Mouse (Mus musculus) stomach, embryonic 14.5 days (tissue): Measurements from ENCODE around the gene Slc29a1. TPM values are rescaled to one million over a fixed set of nuclear protein-coding genes. Genes with fewer than 3 reads are reported as not detected.

Experiments
- ATAC-seq: fragments of 200-750 bp; cut with Nextera tagmentation; 2 replicates; pipeline ENCODE4 v1.8.0; 2017; ENCODE audit warnings: low read depth, moderate TSS enrichment; ENCODE audit not compliant: insufficient number of reproducible peaks, insufficient read depth, low FRiP score
- H3K27ac ChIP-seq: fragments of 300-500 bp; sonication (generic); 2 replicates; pipeline ENCODE4 v1.5.1; 2014; ENCODE audit warnings: mild to moderate bottlenecking, low read length, moderate library complexity, mixed read lengths
- H3K27me3 ChIP-seq: fragments of 300-500 bp; sonication (generic); 2 replicates; pipeline ENCODE4 v1.6.1; 2014; ENCODE audit warnings: low read length, control low read depth, mixed read lengths; ENCODE audit not compliant: control insufficient read depth, insufficient read depth
- H3K36me3 ChIP-seq: fragments of 300-500 bp; sonication (generic); 2 replicates; pipeline ENCODE4 v1.6.1; 2014; ENCODE audit warnings: mild to moderate bottlenecking, control low read depth, low read length, moderate library complexity, mixed read lengths; ENCODE audit not compliant: control insufficient read depth, insufficient read depth
- H3K4me1 ChIP-seq: fragments of 300-500 bp; sonication (generic); 2 replicates; pipeline ENCODE4 v1.6.1; 2014; ENCODE audit warnings: low read length, control low read depth, mixed read lengths; ENCODE audit not compliant: control insufficient read depth, insufficient read depth
- H3K4me2 ChIP-seq: fragments of 300-500 bp; sonication (generic); replicated peaks from 2 replicates; pipeline ENCODE4 v1.6.1; 2014; ENCODE audit warnings: low read depth, low read length, control low read depth
- H3K4me3 ChIP-seq: fragments of 300-500 bp; sonication (generic); 2 replicates; pipeline ENCODE4 v1.5.1; 2014; ENCODE audit warnings: low read depth, low read length, control low read depth
- H3K9ac ChIP-seq: fragments of 300-500 bp; sonication (generic); replicated peaks from 2 replicates; pipeline ENCODE4 v1.6.1; 2014; ENCODE audit warnings: low read depth, mild to moderate bottlenecking, control low read depth, low read length, moderate library complexity, mixed read lengths
- H3K9me3 ChIP-seq: fragments of 300-500 bp; sonication (generic); 2 replicates; pipeline ENCODE4 v1.6.1; 2016; ENCODE audit warnings: low read depth, low read length, control low read depth; ENCODE audit not compliant: control insufficient read depth
- WGBS: fragments of 180-500 bp; shearing (Covaris S2); extraction: QIAGEN DNeasy Blood & Tissue Kit; methylation state at CpG from one replicate; pipeline ENCODE4 v1.1.7; 2014; 5-methylcytosine and 5-hydroxymethylcytosine counted together
- polyA plus RNA-seq: library from polyadenylated mRNA; unstranded; fragments of >200 nt; fragmentation: Nextera tagmentation; extraction: Ambion mirVana; gene quantifications from 2 replicates; pipeline ENCODE4 v1.2.1, GENCODE M21; 2014

Slc29a1 gene
- polyA plus RNA-seq, 1 experiment from 2014 or later, result 73.0 TPM

DNA sequence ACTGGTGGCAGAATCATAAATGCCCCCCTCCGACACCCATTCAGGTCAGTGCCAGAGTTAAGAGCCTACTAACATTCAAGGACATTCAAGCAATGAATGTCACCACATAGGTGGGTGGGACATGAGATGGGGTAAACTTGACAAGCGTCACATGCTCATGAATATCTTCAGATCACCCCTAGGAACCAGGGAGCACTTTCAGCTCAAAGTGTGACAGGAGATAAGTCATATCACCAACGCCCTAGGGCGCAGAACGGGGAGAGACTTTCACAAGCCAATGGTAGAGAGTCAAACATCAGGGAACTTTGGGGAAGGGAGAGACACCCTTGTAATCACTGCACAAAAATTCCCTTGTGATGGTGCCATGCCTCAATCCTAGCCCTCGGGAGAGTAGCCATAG lies 17.2 kb downstream of the Slc29a1 start:
- Histone ChIP-seq H3K27me3 (no peaks in the 10 kb centered on the region), H3K4me1 (peaks cover 33% of the 10 kb centered on the region), H3K36me3 (no peaks in the 10 kb centered on the region; the same call in 1 of the 2 replicates), H3K9me3 (no peaks in the 10 kb centered on the region), H3K4me3 (no peak overlapping the region), H3K27ac (no peak overlapping the region), H3K4me2 (no peak overlapping the region), H3K9ac (no peak overlapping the region)
- 91% methylated on average over 6 of the region's 6 CpGs for WGBS
- ATAC-seq, result no peak

DNA sequence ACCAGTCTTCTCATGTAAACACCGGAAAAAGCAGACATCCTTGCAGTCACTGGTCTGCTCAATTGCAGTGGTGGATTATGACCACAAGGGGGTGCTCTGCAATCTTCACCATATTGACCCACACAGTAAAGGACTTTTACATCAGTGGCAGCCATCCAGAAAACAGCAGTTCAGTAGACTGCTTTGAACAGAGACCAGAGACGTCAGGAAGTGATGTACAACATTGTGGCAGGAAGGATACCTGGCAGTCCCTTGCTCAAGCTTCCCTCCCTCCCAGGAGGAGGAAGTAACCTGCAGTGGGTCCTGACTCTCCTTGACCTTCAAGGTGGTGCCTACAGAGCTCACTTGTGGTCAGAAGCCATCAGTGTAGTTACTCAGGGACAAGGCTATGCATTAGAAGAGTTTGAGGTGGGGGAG lies 17.8 kb downstream of the Slc29a1 start:
- Histone ChIP-seq H3K4me1 (peaks cover 33% of the 10 kb centered on the region), H3K9me3 (no peaks in the 10 kb centered on the region), H3K9ac (0 out of 2 replicates have a peak overlapping the region, but pooled peaks have one; percentile 10), H3K4me3 (no peak overlapping the region), H3K27me3 (no peaks in the 10 kb centered on the region), H3K36me3 (no peaks in the 10 kb centered on the region; the same call in 1 of the 2 replicates), H3K27ac (peak overlapping the region; percentile 63; the same call in 1 of the 2 replicates), H3K4me2 (no peak overlapping the region)
- no peak for ATAC-seq
- WGBS, result 10% methylated on average over 2 of the region's 2 CpGs

DNA sequence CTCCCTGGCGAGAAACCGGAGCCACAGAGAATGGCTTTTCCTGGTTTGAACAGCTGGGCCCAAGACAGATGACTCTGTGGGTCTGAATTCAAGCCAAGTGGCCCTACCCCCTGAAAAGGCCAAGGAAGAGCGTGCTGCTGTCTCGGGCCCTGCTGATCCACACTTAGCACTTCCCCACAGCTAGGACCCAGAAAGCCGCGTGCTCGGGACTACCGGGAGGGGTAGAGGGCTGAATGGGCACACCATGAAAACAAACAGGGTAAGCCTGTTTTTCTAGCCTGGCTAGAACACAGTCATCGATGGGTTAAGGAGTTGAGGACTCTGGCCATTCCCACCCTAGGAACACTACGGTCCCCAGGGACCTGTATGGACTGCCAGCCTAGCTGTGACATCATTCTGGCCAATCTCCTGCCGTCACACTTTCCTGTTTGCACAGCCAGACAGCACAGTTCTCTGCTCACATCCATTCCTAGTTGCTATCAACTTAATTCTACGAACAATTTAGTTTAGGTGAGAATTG lies 18.4 kb downstream of the Slc29a1 start:
- H3K4me2 ChIP-seq, result no peak overlapping the region
- H3K36me3 ChIP-seq, result no peaks in the 10 kb centered on the region; the same call in 1 of the 2 replicates
- no peak overlapping the region for H3K4me3 ChIP-seq
- H3K4me1 ChIP-seq, result peaks cover 33% of the 10 kb centered on the region
- ATAC-seq, result peak; percentile 19; the same call in 1 of the 2 replicates
- H3K9ac ChIP-seq, result 0 out of 2 replicates have a peak overlapping the region, but pooled peaks have one; percentile 10
- 28% methylated on average over 12 of the region's 12 CpGs for WGBS
- no peaks in the 10 kb centered on the region for H3K27me3 ChIP-seq
- no peaks in the 10 kb centered on the region for H3K9me3 ChIP-seq
- peak overlapping the region; percentile 63; the same call in 1 of the 2 replicates for H3K27ac ChIP-seq

DNA sequence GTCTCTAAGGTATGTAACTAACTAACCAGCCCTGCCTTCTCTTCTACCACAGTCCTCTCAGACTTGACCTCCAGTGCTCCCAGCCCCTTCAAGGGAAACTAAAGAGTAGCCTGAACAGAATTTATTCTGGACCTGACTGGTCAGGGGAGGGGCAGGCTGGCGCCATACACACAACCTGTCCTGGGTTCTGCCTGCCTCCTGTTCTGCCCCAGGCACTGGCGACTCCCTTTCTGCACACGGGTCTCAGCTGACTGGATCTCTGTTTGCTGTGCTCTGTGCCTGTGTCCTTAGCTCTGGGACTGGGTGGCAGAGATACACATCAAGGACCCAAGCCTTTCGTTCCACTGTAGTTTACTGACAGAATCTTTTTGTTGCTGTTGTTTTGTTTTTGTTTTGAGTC lies 19.9 kb downstream of the Slc29a1 start:
- Histone ChIP-seq H3K36me3 (no peaks in the 10 kb centered on the region), H3K9me3 (no peaks in the 10 kb centered on the region), H3K4me2 (no peak overlapping the region), H3K9ac (no peak overlapping the region), H3K27me3 (no peaks in the 10 kb centered on the region), H3K4me3 (no peak overlapping the region), H3K27ac (no peak overlapping the region), H3K4me1 (peaks cover 29% of the 10 kb centered on the region)
- no peak for ATAC-seq
- 76% methylated on average over 4 of the region's 4 CpGs for WGBS

DNA sequence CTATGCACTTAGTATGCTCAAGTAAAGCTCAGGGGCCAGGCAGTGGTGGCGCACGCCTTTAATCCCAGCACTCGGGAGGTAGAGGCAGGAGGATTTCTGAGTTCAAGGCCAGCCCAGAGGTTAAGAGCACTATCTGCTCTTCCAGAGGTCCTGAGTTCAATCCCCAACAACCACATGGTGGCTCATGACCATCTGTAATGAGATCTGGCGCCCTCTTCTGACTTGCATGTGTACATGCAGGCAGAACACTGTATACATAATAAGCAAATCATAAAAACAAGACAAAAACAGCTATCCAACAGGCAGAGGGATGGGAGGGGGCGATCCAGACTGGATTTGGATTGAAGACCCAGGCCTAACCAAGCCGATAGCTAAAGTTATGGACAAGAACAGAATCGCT lies 20.6 kb downstream of the Slc29a1 start:
- no peaks in the 10 kb centered on the region for H3K9me3 ChIP-seq
- H3K36me3 ChIP-seq, result no peaks in the 10 kb centered on the region
- H3K4me2 ChIP-seq, result no peak overlapping the region
- no peaks in the 10 kb centered on the region for H3K27me3 ChIP-seq
- H3K4me1 ChIP-seq, result peaks cover 24% of the 10 kb centered on the region
- 70% methylated on average over 7 of the region's 7 CpGs for WGBS
- H3K9ac ChIP-seq, result no peak overlapping the region
- no peak overlapping the region for H3K4me3 ChIP-seq
- ATAC-seq, result no peak
- H3K27ac ChIP-seq, result peak overlapping the region; percentile 78; the same call in 1 of the 2 replicates

DNA sequence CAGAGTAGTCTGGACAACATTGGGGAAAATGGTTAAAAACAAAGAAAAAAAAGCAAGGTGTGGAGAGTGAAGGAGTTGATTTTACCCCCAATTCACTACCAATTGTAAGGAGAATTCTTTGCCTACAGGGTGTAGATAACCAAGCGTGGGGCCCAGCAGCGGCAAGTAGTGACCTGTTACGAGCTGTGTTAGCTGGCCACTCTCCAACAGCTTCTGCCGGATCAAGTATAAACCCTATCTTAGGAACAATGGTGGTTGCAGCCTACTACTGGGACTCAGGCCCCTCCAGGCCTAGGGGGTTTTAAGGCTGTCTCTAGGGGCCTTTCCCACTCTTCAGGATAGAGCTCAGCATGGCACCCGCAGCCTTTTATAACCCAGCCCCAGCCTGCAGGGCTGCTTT lies 21.2 kb downstream of the Slc29a1 start:
- no peak for ATAC-seq
- 48% methylated on average over 5 of the region's 5 CpGs for WGBS
- no peaks in the 10 kb centered on the region for H3K9me3 ChIP-seq
- H3K36me3 ChIP-seq, result no peaks in the 10 kb centered on the region
- H3K27ac ChIP-seq, result peak overlapping the region; percentile 78; the same call in 1 of the 2 replicates
- no peak overlapping the region for H3K4me2 ChIP-seq
- no peak overlapping the region for H3K4me3 ChIP-seq
- peaks cover 24% of the 10 kb centered on the region for H3K4me1 ChIP-seq
- no peaks in the 10 kb centered on the region for H3K27me3 ChIP-seq
- no peak overlapping the region for H3K9ac ChIP-seq

DNA sequence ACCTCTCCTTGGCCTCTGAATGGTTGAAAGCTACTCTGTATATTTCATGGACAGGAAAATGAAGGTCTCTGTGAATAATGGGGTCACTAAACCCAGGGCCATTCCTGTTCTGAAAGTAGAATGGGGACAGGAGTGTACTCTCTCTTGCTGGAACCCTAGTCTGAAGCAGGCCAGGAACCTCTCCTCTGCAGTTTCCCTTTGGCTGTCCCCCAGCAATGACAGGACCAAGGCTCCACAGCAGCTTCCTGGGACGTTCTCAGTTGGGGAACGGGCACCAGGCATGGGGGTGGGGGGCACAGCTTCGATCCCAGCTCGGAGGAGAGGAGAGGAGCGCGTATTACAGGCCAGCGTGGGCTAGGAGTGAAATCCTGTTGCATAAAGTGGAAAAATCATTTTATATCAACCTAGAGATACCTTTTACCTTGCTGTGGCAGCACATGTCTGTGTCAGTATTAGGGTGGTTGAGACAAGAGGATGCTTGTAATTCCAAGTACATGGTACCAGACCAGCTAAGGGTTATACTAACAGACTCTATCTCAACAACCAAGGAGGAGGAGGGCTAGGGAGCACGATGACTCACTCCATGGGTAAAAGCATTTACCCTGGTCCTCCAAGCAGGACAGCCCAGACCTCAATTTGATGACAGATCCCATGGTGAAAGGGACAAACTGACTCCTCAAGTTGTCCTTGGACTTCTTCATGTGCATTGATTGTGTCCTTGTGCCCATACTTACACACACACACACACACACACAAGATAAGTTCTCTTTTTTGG lies 24.1 kb downstream of the Slc29a1 start:
- 89% methylated on average over 8 of the region's 8 CpGs for WGBS
- no peak overlapping the region for H3K4me3 ChIP-seq
- peaks cover 16% of the 10 kb centered on the region for H3K36me3 ChIP-seq
- H3K4me1 ChIP-seq, result peaks cover 32% of the 10 kb centered on the region; the same call in 1 of the 2 replicates
- 0 out of 2 replicates have a peak overlapping the region, but pooled peaks have one; percentile 98 for H3K27ac ChIP-seq
- H3K9ac ChIP-seq, result no peak overlapping the region
- H3K27me3 ChIP-seq, result no peaks in the 10 kb centered on the region
- no peaks in the 10 kb centered on the region for H3K9me3 ChIP-seq
- H3K4me2 ChIP-seq, result no peak overlapping the region
- no peak for ATAC-seq

DNA sequence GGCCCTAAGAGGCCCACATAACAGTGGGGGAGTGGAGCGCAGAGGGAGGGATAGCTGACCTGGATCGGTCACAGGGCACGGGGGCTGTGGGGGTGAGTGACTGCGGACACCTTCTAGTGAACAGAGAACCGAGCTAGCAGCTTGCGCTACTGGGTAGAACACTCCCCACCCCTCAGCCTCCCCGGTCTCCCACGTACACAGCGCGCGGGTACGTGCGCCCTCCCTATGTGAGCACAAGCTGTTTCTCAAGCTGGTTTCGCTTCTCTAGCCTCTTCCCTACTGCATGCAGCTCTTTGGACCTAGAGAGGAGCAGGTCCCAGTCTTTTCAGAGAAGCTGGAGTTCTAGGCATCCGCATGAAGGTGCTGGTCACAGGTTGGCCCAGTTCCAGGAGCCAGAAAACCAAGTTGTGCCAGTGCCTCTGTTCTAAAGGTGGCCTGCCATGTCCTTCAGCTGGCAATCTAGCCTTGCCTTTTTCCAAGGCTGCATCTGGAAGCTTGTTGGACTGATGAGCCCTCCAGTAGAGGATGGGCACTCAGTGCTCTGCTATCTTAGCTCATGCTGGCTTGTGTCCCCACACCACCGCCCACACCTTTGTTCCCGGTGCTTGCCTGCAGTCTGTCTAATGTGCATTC lies 25.2 kb downstream of the Slc29a1 start:
- peak; percentile 46 for ATAC-seq
- Histone ChIP-seq H3K27me3 (no peaks in the 10 kb centered on the region), H3K4me2 (peak overlapping the region; percentile 80), H3K27ac (peak overlapping the region; percentile 98), H3K9me3 (no peaks in the 10 kb centered on the region), H3K4me3 (peak overlapping the region; percentile 100), H3K36me3 (peaks cover 27% of the 10 kb centered on the region), H3K4me1 (peaks cover 36% of the 10 kb centered on the region; the same call in 1 of the 2 replicates), H3K9ac (peak overlapping the region; percentile 76)
- 2% methylated on average over 17 of the region's 17 CpGs for WGBS
